Mouse (Mus musculus): ENCODE measurements at regions not wholly inside any gene's neighbourhood (a gene's known extent, or its start where the extent isn't known, plus 50 kb on each side); places are given as distances from the start of the nearest gene placed in this dataset.

GRCm38 (mm10) chr2:160591446-160592180 lies 54.1 kb upstream of the Top1 start:
- no peak for TF ChIP-seq POLR2A (IDR thresholded peaks at IDR 0.05; ENCODE audit: borderline replicate concordance, extremely low read depth, insufficient read depth, insufficient read length)
- H3K4me1 ChIP-seq (ENCODE audit: control insufficient read depth, insufficient read depth, low read length) = 0 out of 2 replicates have a peak, but pooled peaks cover 3% of the 10 kb centered on the region
- H3K27me3 ChIP-seq (ENCODE audit: control insufficient read depth, insufficient read depth, low read length) = no peaks in the 10 kb centered on the region; the same call in 1 of the 2 replicates
- no peak overlapping the region for H3K9ac ChIP-seq (ENCODE audit: low read depth, low read length, severe bottlenecking)
- no peak overlapping the region for H3K27ac ChIP-seq (replicated peaks; ENCODE audit: low read depth, low read length)
- H3K4me2 ChIP-seq (replicated peaks; ENCODE audit: low read depth, low read length, severe bottlenecking) = no peak overlapping the region
- DNase-seq (ENCODE audit: low spot score) (no peak), ATAC-seq (ENCODE audit: low FRiP score, low read depth) (no peak)
- WGBS = 81% methylated on average over 18 of the region's 18 CpGs
- no peaks in the 10 kb centered on the region for H3K36me3 ChIP-seq (ENCODE audit: control insufficient read depth, insufficient read depth, low read length)
- no peaks in the 10 kb centered on the region for H3K9me3 ChIP-seq (ENCODE audit: control insufficient read depth, low read length)
- no peak overlapping the region for H3K4me3 ChIP-seq (replicated peaks; ENCODE audit: low read length)

- no peak overlapping the region for H3K4me3 ChIP-seq (replicated peaks; ENCODE audit: low read length)
- no peaks in the 10 kb centered on the region for H3K36me3 ChIP-seq (ENCODE audit: control insufficient read depth, insufficient read depth, low read length)
- H3K27ac ChIP-seq (replicated peaks; ENCODE audit: low read depth, low read length) = no peak overlapping the region
- no peaks in the 10 kb centered on the region; the same call in 1 of the 2 replicates for H3K27me3 ChIP-seq (ENCODE audit: control insufficient read depth, insufficient read depth, low read length)
- no peaks in the 10 kb centered on the region for H3K9me3 ChIP-seq (ENCODE audit: control insufficient read depth, low read length)
- TF ChIP-seq POLR2A (IDR thresholded peaks at IDR 0.05; ENCODE audit: borderline replicate concordance, extremely low read depth, insufficient read depth, insufficient read length) = no peak
- DNase-seq (ENCODE audit: low spot score) (peak; percentile 67), ATAC-seq (ENCODE audit: low FRiP score, low read depth) (no peak)
- H3K9ac ChIP-seq (ENCODE audit: low read depth, low read length, severe bottlenecking) = no peak overlapping the region
- H3K4me2 ChIP-seq (replicated peaks; ENCODE audit: low read depth, low read length, severe bottlenecking) = no peak overlapping the region
- 4% methylated on average over 2 of the region's 2 CpGs for WGBS
- H3K4me1 ChIP-seq (ENCODE audit: control insufficient read depth, insufficient read depth, low read length) = 0 out of 2 replicates have a peak, but pooled peaks cover 3% of the 10 kb centered on the region
These were observed 52.7 kb upstream of the Top1 start for GRCm38 (mm10) chr2:160593035-160593434.
